Mouse (Mus musculus): ENCODE measurements around the gene Copb1.

Gene Copb1

DNA sequence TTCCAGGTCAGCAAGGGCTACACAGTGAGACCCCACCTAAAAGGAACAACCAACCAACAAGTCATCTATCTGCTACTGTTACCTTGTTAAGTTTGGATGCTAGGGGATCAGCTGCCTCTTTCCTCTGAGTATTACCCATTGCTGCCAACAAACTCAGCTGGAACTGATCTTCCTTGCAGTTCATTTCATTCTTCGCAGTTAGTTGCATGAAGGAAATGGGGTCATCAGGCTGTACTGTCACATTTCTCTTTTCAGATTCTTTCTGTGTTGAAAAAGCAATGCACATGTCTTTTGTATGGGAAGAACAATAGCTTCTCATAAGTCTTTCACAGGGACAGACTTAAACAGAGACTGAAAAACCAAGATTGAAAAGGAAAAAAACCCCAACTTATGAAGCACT lies 28.0 kb downstream of the Copb1 start:
- intact Hi-C loops (cut with DNase I) = no loop called here

DNA sequence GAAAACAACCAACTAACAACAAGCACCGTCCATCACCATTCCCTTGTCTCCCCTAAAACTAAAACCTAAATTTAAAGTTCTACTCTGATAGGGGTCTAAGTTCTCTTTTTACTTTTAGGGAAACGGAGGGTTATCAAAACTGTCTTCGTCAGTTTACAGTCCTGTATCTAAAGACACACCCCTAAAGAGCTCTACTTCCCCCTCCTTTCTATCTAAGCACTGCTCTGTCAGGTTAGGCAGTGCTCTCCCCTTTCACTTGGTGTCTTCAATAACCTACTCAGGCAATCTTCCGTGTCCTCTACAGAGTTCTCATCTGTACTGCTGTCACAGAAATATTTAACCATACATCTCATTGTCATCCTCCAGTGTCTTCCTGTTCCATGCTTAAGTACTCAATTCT lies 34.1 kb downstream of the Copb1 start:
- intact Hi-C loops (cut with DNase I) = no loop called here

DNA sequence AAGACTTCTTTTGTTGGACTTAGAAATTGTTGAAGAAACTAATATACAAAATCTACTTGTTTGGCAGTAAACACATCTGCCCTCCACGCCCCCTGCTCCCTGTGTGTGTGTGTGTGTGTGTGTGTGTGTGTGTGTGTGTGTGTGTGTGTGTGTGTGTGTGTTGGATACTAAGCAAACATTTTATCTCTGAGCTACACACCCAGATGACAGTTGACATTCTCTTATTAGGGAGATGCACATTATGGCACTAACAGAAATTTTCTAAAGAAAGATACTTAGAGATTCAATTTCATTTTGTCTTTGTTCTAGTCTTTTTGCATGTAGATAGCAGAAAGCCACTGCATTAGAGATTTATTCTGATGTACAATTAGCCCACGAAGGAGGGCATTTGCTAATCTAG lies 37.6 kb downstream of the Copb1 start:
- intact Hi-C loops (cut with DNase I) = no loop called here

DNA sequence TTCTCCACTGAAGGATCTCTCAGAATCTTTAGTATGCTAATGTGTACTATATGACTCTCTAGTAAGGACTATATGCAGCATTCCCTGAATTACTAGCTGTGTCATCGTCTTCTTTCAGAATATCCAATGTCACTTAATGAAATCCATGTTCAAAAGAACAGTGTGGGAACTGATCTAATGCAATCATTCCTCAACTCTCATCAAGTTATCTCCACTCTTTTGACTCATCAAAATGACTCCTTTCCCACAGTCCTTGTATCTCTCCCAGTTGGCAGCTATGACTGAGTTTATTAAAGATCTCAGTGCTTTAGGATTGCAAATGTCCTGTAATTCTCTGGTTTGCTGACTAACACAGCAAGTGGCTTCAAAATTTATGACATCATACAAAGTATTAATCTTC lies 40.1 kb downstream of the Copb1 start:
- intact Hi-C loops (cut with DNase I) = loop anchor here (2.0 kb wide), 1 partner anchor 148 kb away; no protein-coding TSS in a partner anchor

DNA sequence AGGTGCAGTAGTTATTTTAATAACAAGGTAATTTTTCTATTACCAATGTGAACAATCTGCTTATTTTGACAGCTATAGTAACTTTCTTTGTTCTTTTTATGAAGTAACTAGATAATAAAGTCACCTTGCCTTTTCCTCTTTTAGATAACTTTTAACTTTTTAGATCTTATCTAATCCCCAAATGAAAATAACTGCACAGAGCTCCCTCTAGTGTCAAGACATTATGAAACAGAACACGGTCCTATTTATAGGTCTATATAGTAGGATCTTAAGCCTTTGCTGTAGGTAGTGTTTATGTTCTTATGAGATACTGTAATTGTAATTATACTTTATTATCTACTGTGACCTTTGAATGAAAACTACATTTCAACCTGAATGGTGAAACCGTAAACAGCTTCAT lies 41.0 kb downstream of the Copb1 start:
- intact Hi-C loops (cut with DNase I) = no loop called here

DNA sequence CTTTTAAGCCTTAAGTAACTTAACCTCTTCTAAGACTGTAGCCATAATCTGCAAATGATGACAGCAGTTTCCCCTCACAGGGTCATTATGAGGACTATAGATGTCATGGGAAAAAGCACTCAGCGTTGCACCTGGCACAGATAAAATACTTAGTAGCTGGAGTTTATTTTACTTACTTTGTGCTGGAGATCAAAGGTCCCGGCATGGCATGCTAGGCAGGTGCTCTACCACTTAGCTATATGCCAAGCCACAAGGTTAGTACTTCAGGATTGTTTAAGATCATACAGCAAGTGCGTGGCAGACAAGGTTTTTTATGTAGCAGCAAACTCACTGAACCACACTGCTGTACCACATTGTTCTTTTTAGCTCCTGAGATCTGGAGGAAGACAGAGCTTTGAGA lies 43.9 kb downstream of the Copb1 start:
- intact Hi-C loops (cut with DNase I) = no loop called here

DNA sequence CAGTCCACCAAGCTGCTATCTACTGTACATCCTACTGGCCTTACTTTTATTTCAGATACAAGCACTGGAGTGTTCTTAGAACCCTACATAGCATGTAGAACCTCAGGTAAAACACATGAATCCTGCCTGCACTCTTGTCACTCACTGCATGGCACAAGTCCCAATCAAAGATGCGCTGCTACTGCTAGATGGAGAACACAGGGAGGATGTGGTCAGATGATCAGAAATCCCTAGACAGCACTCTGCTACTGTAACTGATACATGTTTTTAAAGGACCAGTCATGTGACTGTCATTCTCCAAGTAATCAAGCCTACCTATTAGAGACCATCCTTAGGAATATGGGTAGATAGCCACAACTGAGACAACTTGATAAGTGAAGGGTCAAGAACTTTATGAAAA lies 44.7 kb downstream of the Copb1 start:
- intact Hi-C loops (cut with DNase I) = no loop called here

DNA sequence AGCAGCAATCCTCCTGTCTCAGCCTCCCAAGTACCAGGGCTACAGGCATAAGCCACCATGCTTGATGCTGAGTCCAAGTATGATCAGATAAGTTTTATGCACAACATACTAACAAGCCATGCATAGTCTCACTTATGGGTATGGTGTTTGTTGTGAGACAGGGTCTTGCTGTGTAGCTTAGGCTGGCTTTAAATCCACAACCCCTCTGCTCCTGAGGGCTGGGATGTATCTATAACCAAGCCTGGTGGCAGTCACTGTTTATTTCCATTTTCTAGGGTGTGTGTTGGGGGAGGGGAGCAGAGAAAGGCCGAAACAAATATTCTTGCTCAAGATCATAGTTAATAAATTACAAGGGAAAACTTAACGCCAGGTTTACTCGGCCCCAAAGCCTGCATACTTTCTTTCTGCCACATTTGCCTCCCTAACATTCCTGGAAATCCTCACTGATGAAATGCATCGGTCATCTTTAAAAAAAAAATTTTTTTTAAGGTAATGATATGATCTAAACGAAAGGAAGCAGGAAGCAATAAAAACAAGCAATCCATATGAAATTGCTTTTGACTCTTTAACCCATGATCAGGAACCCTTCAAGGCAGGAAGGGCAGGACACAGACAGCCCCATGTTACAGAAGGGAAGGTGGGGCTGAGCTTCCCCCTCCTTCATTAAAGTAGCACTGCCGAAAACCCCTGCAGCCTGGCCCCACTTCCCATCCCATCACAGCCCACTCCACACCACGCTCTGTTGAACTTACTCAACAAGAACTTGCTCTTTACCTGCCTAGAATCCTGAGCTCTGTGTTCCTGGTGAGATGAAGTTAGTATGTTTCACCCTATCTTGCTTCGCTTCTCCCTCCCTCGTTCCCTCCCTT lies 50.8 kb downstream of the Copb1 start:
- intact Hi-C loops (cut with DNase I) = loop anchor here (5.0 kb wide), 1 partner anchor 51 kb away; no protein-coding TSS in a partner anchor

DNA sequence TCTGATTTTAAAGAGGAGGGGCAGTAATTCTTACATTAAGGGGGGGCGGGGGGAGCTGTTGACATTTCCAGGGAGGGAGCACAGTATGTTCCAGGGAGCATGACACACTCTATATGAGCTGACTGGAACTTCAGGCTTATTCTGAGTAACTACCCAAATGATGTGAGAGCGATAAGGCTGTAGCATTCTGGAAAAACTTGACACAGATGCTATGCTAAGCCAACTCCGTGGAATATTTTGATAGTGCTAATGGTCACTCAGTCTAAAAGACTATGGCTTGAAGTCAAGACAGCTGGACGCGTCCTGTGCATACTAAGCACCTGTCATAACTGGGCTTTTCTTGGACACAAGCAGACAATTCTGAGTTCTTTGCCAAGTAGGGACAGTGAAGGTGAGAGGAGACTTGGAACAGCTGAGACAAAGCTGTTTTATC lies 51.5 kb downstream of the Copb1 start:
- intact Hi-C loops (cut with DNase I) = loop anchor here (5.0 kb wide), 1 partner anchor 51 kb away; no protein-coding TSS in a partner anchor

DNA sequence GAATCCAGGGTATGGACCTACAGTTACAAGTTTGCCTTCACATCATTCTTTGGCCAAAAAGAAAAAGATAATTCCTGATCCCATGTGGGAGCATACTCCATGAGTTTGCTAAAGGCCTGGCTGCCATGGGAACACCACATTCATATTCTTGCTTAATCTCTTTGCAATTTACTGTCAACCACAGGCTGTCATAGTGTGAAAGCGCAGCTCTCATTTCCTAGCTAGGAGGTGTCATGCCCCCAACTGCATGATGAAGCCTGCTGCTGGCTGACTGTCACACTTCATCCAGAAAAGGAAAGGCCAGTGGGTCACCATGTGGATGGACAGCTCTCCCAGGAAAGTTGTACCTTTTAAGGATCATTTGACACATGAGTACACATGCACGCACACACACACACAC lies 53.9 kb downstream of the Copb1 start:
- intact Hi-C loops (cut with DNase I) = loop anchor here (5.0 kb wide), 1 partner anchor 48 kb away; no protein-coding TSS in a partner anchor

DNA sequence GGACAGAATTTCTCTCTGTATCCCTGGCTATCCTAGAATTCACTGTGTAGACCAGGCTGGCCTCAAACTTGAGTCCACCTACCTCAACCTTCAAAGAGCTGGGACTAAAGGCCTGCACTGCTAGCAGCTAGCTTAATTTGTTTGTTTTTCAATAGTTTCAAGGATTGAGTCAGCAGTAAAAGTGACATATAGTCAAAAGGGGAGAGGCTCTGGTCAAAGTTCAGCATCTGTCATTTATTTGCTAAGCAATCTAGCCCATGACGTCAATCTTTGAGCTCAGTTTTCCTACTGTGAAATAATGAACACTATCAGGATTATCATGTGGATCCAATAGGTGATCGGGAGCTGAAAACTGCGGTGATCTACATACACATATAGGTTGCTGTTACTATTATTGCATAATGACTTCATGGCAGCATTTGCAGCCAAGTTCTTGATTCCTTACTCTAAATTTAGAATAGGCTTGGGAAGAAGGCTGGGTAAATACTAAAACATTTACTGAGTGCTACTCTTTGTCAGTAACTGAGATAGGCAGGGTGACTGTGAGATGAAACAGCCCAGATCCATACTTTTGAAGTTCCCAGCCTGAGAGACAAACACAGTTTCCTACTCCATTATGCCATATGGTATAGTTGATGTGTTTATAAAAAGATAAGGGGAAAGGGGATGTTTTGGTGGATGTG lies 54.9 kb downstream of the Copb1 start:
- intact Hi-C loops (cut with DNase I) = loop anchor here (5.0 kb wide), 2 partner anchors 47 to 112 kb away; no protein-coding TSS in a partner anchor

DNA sequence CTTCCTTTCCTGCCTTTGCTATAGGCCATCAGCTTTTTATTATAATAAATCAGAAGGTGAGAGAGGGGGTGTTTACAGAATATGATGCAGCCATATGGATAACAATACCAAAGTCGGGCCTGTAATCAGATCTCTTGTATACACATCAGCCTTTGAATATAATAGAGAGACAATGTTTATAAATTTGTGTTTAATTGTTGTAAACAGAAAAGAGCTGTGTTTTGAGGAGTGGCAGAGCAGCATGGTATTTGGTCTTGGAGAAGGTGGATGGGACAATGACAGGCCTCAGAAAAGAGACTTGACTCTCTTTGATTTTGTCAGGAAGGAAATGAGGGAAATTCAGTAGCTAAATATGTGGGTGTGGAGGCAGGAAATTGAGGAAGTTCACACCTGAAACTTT lies 56.3 kb downstream of the Copb1 start:
- intact Hi-C loops (cut with DNase I) = loop anchor here (5.0 kb wide), 1 partner anchor 111 kb away; no protein-coding TSS in a partner anchor

DNA sequence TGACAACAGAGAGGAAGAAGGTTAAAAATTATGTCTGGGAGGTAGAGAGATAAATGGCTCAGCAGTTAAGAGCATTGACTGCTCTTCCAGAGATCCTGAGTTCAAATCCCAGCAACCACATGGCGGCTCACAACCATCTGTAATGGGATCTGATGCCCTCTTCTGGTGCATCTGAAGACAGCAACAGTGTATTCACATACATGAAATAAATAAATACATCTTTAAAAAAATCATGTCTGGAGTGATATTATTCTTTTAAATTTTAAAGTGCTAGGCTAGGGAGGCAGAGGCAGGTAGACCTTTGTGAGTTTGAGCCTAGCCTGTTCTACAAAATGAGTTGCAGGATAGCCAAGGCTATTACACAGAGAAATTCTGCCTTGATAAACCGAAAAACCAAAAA lies 57.9 kb downstream of the Copb1 start:
- intact Hi-C loops (cut with DNase I) = loop anchor here (5.0 kb wide), 1 partner anchor 109 kb away; no protein-coding TSS in a partner anchor

DNA sequence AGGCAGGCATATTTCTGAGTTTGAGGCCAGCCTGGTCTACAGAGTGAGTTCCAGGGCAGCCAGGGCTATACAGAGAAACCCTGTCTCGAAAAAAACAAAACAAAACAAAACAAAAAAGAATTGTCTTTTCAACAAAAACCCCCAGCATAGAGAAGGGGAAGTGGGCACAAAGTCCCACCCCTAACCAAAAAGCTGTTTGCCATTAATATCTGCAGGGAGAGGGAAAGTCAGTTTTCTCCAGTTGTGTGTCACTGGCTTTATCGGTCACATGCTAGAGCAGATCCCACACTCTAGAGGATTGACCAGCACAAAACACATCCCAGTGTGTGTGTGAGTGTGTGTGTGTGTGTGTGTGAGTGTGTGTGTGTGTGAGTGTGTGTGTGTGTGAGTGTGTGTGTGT lies 59.7 kb downstream of the Copb1 start:
- intact Hi-C loops (cut with DNase I) = loop anchor here (5.0 kb wide), 1 partner anchor 107 kb away; no protein-coding TSS in a partner anchor

DNA sequence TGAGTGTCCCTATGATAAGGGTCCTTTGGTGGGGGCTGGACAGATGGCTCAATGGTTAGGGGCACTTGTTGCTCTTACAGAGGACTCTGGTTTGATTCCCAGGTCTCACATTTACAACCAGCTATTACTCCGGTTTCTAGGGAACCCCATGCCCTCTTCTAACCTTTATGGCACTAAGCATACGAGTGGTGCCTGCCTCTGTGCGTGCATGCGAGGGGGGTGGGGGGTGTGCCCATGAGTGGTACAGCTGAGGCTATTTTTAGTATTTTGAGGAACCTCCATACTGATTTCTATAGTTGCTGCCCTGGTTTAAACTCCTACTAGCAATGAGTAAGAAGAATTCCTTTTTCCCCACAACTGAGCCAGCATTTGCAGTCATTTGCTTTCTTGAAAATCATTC lies 60.3 kb downstream of the Copb1 start:
- intact Hi-C loops (cut with DNase I) = no loop called here

DNA sequence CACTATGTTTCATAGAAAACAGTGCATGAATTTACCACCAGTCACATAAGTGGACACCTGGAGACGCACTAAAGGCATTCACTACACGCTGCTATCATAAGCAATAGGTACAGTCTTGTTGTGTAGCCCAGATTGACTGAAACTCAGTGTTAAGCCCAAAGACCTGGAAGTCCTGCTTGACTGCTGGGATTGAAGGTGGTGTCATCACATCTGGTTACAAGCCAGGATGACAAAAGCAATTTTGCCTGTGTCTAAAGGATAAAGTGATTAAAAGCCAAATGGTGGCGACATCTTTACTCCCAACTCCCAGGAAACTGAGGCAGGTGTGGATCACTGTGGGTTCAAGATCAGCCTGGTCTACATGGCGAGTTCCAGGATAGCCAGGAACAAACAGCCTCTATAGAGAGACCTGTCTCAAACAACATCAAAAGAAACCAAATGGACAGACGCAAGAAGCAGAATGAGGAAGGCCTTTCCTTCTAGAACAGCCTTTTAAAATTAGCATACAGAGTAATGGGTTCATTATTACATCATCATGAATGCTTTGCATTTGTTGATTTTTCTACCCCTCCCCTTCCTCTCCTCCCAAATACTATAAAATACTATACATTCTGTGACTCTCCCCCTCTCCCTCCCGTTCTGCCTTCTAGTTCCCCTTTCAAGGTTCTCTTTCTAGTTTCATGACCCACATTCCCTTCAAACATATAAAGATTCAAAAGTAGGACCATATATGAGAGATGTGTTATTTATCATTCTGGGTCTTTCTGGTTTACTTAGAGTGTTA lies 61.0 kb downstream of the Copb1 start:
- intact Hi-C loops (cut with DNase I) = no loop called here

DNA sequence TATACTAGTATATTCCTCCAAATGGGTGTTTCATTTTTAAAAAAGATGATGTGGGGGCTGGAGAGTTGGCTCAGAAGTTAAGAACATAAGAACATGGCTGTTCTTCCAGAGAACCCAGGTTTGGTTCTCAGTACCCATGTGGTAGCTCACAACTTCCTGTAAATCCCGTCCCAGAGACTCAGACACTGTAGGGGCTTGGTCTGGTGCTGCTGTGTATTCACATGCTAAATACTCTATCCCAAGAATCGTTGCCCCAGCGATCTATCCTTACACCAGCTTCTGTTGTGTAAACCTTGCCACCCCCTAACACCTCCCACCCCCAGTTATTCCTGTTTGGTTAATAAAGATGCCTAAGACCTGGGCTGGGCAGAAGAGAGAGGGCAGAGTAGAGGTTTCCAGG lies 61.9 kb downstream of the Copb1 start:
- intact Hi-C loops (cut with DNase I) = no loop called here

DNA sequence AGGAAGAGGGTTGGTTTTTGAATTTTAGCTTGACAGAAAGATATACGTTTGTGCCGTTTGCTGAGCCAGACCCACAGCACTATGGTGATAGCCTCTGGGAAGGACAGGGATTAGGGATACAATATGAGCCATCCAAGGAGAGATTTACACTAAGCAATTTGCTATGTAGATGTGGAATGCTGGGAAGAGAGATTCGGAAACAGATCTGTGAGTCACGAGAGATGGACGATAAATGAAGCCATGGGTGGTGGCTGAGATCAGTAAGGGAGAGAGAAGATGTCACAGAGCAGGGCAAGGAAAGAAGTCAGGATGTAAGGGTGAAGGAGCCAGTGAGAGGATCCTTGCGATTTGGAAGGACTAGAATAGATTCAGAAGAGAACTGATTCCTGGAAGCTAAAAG lies 71.1 kb downstream of the Copb1 start:
- intact Hi-C loops (cut with DNase I) = loop anchor here (5.0 kb wide), 1 partner anchor 66 kb away; the partner anchor contains the start of gene Rras2

DNA sequence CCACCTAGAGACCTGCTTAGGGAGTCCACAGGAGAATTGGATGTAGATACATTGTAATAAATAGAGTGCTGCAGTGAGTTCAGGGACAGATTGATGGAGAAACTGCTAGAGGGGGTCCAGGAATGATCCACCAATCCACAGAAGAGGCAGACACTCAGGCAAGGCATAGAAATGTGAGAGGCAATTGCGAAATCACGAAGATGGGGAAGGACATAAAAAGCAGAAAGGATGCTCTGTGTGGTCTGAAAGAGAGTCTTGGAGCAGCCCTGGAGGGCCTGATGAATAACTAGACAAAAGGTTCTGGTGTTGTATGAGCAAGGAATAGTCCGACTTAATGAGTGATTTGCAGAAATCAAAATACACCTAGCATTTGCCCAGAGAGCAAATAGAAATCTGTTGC lies 71.8 kb downstream of the Copb1 start:
- intact Hi-C loops (cut with DNase I) = loop anchor here (5.0 kb wide), 1 partner anchor 65 kb away; the partner anchor contains the start of gene Rras2

DNA sequence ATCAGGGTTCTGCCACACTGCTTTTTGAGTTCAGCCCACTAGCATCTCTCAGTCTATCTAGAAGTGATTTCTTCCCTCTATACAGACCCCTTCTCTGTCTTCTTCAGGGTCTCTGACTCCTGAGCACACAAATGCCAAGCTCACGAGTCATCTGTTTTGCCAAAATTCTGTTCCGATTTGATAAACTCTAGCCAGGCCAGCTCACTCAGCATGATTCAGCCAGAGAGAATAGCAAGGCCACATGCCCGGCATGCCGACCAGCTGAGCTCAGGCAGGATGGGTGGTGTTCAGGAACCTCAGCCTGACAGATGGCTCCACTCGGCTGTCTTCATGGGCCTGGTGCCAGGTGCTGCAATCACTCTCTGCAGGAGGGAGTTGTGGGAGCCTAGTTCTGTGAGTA lies 73.1 kb downstream of the Copb1 start:
- intact Hi-C loops (cut with DNase I) = loop anchor here (5.0 kb wide), 1 partner anchor 64 kb away; the partner anchor contains the start of gene Rras2

DNA sequence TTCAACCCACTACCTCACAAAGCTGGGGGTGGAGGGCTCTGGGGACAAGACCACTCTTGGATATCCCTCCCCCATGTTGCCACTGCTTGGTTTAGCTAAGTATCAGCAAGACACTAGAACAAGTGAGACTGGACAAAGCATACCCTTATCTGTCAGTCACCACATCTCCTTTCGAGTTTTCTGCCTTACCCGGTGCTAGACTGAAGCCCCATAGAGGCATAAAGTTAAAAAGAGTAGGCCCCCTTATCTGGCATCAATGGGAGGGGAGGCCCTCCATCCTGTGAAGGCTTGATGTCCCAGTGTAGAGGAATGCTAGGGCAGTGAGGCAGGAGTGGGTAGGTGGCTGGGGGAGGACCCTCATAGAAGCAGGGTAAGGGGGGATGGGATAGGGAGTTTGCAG lies 77.9 kb downstream of the Copb1 start:
- intact Hi-C loops (cut with DNase I) = no loop called here

All from adrenal gland (tissue).